Mouse (Mus musculus) cerebellum, postnatal 14 days (tissue): Measurements from ENCODE around the gene Gbp5.

Source experiments
- DNase-seq, 2 experiments: peaks; one replicate each; pipeline ENCODE4 v3.0.0; 2021; ENCODE audit warnings: mixed read lengths in 2 of 2

Gene Gbp5

DNA sequence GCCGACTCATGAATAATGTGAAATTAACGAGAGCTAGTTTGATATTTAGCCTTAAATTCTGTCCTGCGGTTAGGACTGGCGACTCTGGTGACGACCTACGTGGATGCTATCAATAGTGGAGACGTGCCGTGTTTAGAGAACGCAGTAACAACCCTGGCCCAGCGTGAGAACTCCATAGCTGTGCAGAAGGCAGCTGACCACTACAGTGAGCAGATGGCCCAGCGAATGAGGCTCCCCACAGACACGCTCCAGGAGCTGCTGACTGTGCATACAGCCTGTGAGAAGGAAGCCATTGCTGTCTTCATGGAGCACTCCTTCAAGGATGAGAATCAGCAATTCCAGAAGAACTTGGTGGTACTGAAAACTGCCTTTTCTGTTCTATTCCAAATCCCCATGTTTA lies 49.0 kb downstream of the Gbp5 start:
- peak in 1 of 2 experiments; percentile 17 for DNase-seq

GRCm38 (mm10) chr3:142546690-142547089 lies 52.9 kb downstream of the Gbp5 start:
- peak in 1 of 2 experiments; percentile 19 for DNase-seq

DNA sequence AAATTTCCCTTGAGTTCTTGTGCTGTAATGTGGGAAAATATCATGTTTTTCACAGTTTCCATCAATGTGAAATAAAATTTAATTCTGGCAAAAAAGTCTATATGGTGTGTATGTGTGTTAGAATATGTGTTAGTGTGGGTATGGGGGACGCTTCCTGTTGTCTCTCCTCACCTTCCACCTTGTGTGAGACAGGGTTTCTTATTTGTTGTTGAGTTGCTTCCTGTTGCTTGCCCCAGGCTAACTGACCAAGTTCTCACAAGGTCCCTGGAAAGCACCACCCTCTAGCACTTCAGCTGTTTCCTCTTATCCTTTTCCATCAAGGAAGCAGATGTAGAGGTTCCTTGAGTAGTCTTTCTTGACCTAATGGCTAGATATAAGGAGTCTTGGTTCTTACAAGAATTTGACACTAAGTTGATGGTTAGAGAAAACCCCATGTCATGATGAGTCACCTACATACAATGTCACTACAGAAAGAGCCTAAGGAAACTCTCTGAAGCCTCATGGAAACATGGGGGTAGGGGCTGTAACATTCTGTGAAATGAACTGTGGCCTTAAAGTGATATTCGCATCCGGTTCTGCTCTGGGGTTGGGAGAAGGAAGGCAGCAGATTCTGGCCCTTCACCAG lies 56.4 kb downstream of the Gbp5 start:
- no peak for DNase-seq

DNA sequence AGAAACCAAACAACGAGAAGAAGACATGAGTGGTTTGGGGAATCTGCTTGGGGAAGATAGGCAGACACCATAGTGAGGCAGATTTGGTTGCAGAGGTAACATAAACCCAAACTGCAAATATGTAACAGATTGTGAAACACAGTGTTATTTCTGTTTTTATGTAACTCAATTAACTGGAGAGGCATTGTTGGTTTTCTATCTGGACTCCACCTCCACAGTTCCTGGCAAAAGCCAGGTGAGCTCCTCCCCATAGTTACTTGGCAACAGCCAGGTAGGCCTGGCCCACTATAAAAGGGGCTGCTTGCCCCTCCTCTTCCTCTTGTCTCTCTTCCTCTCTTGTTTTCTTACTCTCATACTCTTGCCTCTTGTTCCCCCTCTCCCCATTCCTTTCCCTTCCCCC lies 60.8 kb downstream of the Gbp5 start:
- DNase-seq: no peak

DNA sequence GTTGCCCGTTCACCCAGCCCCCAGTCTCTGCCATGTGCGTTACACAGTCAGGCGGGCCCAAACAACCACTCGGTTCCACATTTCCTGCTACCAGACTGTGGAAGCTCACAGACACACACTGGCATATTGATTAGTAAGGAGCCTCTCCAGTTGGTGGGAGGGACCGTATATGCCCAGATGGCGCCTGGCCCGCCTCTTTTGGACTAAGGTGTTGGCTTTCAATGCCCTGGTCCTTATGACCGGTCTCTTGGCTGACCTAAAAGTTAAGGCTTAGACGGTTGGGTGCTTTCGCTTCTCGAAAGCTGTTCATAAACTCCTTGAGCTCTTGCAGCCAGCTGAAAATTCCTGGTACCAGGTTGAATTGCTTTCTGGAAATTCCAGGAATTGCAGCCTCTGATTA lies 61.8 kb downstream of the Gbp5 start:
- DNase-seq: peak; percentile 27 to 49

DNA sequence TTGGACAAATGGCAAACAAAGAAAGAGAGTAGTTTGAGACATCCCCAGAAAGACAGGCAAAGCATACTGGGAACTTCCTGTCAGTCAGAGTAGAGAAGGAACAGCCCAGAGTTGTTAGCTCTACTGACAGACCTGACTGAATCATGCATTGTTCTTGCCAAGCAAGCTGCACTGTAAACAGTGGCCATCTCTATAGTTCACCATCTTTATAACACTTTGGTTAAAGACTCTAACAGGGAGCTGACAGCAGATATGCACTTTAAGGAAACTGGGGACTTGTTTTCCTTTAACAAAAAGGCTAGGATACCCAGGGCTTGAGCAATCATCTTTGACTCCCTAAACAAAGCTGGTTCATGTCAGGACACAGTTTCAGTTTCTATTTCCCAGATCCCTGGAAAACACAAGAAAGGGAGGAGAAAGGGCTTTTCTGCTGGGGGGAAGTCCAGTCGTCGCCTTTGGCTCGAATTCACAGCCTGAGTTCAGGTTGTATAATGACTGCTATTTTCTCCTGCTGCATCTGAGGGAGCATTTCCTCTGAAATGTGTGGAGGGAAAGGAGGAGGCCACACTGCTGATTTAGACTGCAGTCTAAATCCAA lies 66.0 kb downstream of the Gbp5 start, which contains the start of gene Gbp3:
Gbp3 (plus strand) TSS at position 395 of the 597 bp plus-strand sequence.
- no peak for DNase-seq

DNA sequence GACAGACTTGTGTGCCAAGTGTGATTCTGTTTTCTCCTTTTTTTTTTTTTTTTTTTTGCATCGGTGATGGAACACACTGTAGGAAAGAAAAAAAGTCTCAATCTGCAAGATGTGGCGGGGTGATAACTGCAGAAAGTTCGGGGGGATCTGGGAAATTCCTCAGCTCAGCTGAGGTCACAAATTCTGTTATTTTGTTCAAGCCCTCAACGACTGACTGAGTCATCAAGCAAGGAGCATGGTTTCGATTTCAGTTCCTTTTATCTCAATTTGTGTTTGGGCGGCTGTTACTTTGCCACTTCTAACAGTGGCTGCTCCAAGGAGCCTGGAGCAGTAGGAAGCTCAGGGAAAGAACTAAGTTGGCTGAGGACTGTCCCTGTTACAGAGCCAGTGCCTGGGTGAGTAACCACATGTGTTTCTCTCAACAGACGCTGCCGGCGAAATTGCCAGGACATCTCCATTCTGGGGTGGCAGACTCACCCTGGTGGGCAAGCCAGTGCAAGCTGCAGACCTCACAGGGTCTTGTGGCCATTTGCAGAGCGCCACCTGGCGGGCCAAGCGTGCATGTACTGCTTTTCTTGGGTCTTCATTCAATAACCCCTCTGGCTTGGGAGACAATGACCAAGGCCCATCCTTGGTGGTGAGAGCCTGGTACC lies 66.6 kb downstream of the Gbp5 start:
- peak; percentile 91 for DNase-seq

- no peak for DNase-seq
Measured at GRCm38 (mm10) chr3:142561045-142561646, 67.4 kb downstream of the Gbp5 start.

- DNase-seq: no peak
Measured at GRCm38 (mm10) chr3:142561666-142562065, 67.9 kb downstream of the Gbp5 start.

DNA sequence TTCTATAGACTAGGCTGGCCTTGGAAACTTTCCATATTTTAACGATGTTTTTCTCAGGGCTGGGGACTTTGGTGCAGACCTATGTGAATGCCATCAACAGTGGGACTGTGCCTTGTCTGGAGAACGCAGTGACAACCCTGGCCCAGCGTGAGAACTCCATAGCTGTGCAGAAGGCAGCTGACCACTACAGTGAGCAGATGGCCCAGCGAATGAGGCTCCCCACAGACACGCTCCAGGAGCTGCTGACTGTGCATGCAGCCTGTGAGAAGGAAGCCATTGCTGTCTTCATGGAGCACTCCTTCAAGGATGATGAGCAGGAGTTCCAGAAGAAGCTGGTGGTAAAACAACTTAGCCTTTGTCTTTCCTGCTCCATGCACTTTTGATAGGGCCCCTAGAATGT lies 73.7 kb downstream of the Gbp5 start:
- DNase-seq: peak in 1 of 2 experiments; percentile 15

DNA sequence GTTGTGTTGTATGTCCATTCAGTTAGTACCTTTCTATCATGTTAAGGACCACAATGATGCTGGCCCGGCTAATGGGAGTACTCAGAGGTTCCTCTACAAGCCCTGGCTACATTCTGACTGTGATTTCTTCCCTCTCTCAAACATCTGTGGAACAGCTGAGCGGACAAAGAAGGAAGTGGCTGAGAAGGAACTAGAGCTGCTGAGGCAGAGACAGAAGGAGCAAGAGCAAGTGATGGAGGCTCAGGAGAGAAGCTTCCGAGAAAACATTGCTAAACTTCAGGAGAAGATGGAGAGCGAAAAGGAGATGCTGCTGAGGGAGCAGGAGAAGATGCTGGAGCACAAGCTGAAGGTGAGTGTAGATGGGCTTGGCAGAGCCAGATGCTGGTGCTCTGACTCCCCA lies 77.0 kb downstream of the Gbp5 start:
- no peak for DNase-seq
